Mouse (Mus musculus) liver (tissue): ENCODE data around the gene Cdk11b.
A peak's percentile ranks its signal among the peaks of the same experiment; 100 is the strongest.

Source experiments
- DNase-seq: peaks from one replicate; pipeline ENCODE4 v3.0.0-alpha.2; 2020; ENCODE audit warnings: mixed read lengths

Cdk11b gene

GRCm38 (mm10) chr4:155624338-155625291 is at the start of gene Cdk11b:
Gene Cdk11b (plus strand): TSS chr4:155624854.
- peak; percentile 96 for DNase-seq

- no peak for DNase-seq
Measured at GRCm38 (mm10) chr4:155574931-155575330, 49.7 kb upstream of the Cdk11b start.

GRCm38 (mm10) chr4:155575521-155575920 is 49.1 kb upstream of the Cdk11b start:
- DNase-seq = no peak

DNA sequence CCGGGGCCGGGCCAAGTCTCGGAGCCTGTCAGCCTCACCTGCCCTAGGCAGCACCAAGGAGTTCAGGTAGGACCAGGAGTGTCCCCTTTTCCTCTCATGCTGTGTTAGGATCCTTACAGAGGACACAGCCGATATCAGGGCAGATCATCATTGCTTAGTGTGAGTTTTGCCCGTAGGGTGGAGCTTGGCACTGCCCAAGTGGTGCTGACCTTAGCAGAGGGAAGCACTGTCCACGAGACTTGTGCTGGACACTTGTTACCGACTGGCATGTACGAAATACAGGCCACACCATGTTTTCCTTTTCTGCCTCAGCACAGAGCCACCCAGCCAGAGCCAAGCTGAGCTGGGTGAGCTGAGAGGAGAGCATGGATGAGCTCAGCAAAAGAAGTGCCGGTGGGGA is 47.5 kb upstream of the Cdk11b start:
- no peak for DNase-seq

- no peak for DNase-seq
Measured at GRCm38 (mm10) chr4:155577741-155578140, 46.9 kb upstream of the Cdk11b start.

DNA sequence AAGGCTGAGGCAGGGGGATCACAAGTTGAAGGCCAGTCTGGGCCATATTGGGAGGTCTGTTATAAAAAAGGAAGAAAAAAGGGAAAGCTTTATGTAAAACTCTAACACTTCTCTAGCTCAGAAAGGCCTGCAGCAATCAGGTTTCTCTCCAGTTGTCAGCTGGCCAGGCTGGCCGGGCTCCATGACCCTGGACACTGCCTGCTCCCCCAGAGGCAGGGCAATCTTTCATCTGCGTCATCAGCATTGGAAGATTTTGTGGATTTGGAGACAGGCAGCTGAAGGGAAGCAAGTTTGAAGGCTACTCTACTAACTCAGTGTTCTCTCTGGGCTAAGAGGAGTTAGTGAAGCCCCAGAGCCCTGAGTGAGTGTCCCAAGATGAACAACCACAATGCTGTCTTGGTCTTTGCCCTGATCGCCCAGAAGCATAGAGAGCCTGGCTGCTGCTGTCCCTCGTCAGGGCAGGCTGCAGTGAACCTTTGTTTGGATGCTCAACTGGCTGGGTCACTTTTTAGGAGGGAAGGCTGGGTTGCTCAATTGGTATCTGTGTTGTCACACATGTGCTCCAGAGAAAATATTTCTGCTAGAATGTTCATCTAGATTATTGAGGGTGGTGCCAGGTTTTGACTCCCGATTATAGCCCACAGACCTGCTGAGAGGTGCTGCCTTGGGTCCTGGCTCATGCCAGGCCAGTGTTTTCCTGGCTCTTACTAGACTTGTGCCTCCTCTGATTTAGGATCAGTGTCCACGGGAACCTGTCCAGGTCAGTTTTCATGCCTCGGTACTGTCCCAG is 46.1 kb upstream of the Cdk11b start:
- DNase-seq = no peak

DNA sequence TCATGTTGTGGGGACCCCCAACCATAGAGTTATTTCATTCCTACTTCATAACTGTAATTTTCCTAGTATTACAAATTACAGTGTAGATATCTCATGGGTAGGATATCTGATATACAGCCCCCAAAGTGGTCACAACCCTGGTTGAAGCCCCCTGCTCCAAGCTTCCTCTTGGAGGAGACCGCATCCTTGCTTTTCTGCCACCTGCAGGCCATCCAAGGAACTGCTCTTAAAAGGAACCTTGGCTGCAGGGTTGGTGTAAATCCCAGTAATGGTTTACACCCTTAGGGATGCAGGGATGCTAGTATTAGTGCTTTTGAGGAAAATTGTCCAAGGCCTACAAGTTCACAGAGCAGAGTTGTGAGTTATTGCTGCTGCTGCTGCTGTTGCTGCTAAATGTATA is 44.2 kb upstream of the Cdk11b start:
- DNase-seq = peak; percentile 51

DNA sequence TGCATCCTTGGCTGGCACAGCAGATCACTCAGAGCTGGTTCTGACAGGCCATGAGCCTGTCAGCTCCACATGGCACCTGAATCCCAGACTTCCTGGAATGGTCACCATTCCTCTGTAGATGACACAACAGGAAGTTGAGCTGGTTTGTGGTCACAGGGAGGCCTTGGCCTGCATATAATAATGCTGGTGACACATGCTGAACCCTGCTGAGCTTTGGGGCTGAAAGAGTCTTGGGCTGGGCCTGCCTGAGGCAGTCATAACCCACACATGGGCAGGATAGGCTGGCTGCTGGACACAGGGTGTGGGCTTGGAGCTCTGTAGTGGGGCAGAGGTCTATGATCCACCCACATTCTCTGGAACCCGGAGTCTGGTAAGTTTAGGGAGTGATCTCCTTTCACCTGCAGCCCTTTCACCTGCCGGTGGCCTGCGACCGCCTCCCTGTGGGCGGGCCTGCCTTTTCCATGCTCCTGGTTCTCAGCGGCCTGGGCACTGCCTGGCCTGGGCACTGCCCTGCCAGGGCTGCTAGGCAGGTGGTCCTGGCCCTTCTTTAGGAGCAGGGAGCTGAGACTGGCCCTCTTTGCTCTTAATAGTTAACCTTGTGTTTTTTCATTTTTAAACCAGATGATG is 42.3 kb upstream of the Cdk11b start:
- no peak for DNase-seq

DNA sequence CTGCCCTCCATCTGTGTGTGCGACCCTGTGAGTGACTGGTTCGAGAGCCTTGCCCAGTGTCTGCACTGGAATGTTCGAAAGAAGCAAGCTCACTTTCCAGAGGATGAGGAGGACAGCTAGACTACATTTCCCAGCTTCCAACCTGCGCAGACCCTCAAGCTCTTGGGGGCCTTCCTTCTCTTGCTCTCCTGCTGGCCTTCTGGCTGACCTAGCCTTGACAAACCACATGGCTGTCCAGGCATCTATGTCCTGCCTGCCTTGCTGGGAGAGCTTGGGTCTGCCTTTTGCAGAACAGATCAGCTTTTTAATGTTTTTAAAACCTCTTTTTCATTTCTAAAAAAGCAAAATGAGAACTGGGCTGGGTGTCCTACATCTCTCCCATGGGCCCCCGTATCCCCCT is 35.3 kb upstream of the Cdk11b start:
- DNase-seq = no peak

DNA sequence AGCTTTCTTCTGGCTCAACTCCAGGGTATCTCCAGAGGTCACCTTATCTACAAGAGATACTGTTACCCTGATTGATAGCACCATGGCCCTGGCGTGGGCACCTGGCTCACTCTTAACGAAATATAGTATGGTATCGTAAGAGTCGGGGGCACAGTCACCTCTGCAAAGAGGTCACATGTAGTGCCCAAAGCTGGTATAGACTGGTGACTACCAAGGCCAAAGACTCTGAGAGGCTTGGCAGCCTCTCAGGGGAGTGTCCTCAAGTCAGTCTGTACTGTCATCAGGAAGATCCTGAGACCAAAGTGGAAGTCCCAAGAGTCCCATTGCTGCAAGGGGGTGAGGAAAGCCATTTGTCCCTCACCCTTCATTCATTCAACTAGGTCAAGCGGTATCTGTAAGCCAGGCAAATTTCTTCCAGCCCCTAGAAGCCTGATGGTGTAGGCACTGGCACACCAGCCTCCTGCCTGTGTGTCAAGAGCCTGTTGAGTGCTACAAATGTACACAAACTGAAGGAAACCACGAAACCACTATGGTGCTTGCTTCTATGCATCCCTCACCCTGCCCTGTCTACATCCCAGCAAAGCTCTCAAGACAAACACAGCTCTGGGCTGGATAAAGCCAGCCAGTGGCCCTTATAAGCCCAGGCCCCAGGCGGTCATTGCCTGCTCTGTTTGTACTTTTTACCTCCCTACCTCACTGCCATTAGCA is 33.5 kb upstream of the Cdk11b start:
- no peak for DNase-seq

DNA sequence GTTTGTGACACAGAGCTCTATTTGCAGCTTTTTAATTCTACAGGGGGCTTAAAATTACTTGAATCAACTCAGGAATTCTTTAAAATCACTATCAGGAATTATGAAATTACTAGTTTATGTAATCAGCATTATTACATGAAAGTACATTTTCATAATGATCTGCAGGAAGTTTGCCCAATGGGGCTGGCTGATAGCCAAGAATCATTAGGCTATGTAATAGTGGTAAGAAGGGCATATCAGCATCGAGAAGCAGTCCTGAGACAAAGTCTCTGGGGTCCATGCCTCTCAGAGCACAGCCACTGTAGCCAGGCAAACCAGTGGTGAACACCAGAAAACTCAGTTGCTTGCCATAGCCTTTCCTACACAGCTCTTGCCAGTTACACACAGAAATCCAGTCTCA is 30.9 kb upstream of the Cdk11b start:
- DNase-seq = no peak

GRCm38 (mm10) chr4:155595777-155596176 is 28.9 kb upstream of the Cdk11b start:
- DNase-seq = no peak

GRCm38 (mm10) chr4:155596606-155597005 is 28.0 kb upstream of the Cdk11b start:
- no peak for DNase-seq

- peak; percentile 51 for DNase-seq
Measured at GRCm38 (mm10) chr4:155598536-155598935, 26.1 kb upstream of the Cdk11b start.

GRCm38 (mm10) chr4:155599901-155600825 is 24.5 kb upstream of the Cdk11b start:
- DNase-seq = no peak

DNA sequence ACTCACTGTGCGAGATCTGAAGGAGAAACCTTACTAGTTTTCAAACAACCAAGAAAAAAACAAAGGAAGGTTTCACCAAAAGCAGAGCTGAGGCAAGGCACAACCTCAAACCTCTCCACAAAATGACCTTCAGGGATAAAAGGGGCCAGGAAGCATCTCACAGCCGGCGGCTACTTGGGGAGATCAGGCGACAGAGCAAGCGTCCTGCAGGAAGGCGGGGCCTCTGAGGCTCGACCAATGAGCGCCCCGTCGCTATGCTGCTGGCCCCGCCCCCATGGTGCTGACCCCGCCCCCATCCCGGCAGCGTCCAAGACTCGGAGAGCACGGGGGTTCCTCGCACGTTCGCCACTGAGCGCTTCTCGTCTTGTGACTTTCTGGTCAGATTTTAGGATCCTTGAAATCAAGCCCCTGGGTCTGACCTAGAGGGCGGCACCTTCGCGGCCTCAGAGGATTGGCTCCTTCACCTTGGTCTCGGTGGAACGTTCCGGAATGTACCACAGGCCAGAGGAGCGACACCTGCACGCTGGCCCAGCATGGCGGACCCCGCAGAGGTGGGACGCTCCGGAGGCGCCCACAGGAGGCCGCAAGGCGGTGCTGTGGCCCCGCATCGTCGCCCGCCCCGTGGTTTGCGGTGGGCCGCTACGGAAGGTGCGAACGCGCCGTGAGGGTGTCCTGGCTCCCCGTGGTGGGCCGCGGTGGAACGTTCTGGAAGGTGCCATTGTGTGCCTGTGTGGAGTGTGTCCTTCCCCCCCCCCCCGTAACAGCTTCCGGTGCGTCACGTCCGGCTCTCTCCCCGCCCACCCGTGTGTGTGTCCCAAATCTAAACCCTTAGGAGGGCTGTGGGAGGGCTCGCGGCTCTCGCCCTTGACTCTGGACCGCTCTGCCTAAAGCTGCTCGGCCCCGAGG is 23.3 kb upstream of the Cdk11b start, which contains the start of gene Slc35e2:
Slc35e2 (plus strand) TSS at position 326 of the 906 bp plus-strand sequence.
- DNase-seq = peak; percentile 99

- DNase-seq = no peak
Measured at GRCm38 (mm10) chr4:155601997-155602456, 22.6 kb upstream of the Cdk11b start.

- DNase-seq = no peak
Measured at GRCm38 (mm10) chr4:155602753-155603152, 21.9 kb upstream of the Cdk11b start.

GRCm38 (mm10) chr4:155603801-155604200 is 20.9 kb upstream of the Cdk11b start:
- DNase-seq = no peak

- DNase-seq = no peak
Measured at GRCm38 (mm10) chr4:155605132-155605531, 19.5 kb upstream of the Cdk11b start.
